Mouse (Mus musculus) ES-E14 (cell line): Measurements from ENCODE around the gene Wasf2. TPM values are rescaled to one million over a fixed set of nuclear protein-coding genes. Genes with fewer than 3 reads are reported as not detected.

Source experiments
- DNase-seq: peaks from one replicate; pipeline ENCODE4 v3.0.0-alpha.2; 2013; ENCODE audit warnings: low read depth, low spot score
- H3K27ac ChIP-seq: 2 replicates; pipeline ENCODE4 v1.5.1; 2012; ENCODE audit warnings: low read depth, mild to moderate bottlenecking, low read length, moderate library complexity, mixed read lengths; ENCODE audit not compliant: poor library complexity, insufficient read depth, severe bottlenecking
- H3K36me3 ChIP-seq: 2 replicates; pipeline ENCODE4 v1.6.1; 2012; ENCODE audit warnings: mild to moderate bottlenecking, low read length, moderate library complexity, mixed read lengths; ENCODE audit not compliant: control insufficient read depth, poor library complexity, insufficient read depth, severe bottlenecking
- H3K4me1 ChIP-seq, 2 experiments: fragments of 150-350 bp in 1 of 2; sonication (generic) in 1 of 2; 2 replicates each; pipeline ENCODE4 v1.6.1; 2012; ENCODE audit warnings: low read length in 2 of 2, mild to moderate bottlenecking in 1 of 2, mixed read lengths in 1 of 2; ENCODE audit not compliant: control insufficient read depth in 2 of 2, insufficient read depth in 2 of 2, poor library complexity in 1 of 2
- H3K4me3 ChIP-seq, 2 experiments: fragments of 150-350 bp in 1 of 2; sonication (generic) in 1 of 2; 2 replicates each; pipeline ENCODE4 v1.5.1; 2012; ENCODE audit warnings: low read length in 2 of 2, low read depth in 1 of 2, mild to moderate bottlenecking in 1 of 2, mixed read lengths in 1 of 2; ENCODE audit not compliant: insufficient read depth in 1 of 2, poor library complexity in 1 of 2, severe bottlenecking in 1 of 2
- H3K9ac ChIP-seq: 2 replicates; pipeline ENCODE4 v1.6.1; 2012; ENCODE audit warnings: low read depth, mild to moderate bottlenecking, low read length, mixed read lengths; ENCODE audit not compliant: poor library complexity, insufficient read depth, severe bottlenecking
- H3K9me3 ChIP-seq: fragments of 150-350 bp; sonication (generic); 2 replicates; pipeline ENCODE4 v1.6.1; 2012; ENCODE audit warnings: low read depth, mild to moderate bottlenecking, low read length; ENCODE audit not compliant: control insufficient read depth, insufficient read depth
- CHD2 ChIP-seq: IDR thresholded peaks from 2 replicates; pipeline ENCODE4 v1.6.1; 2014; ENCODE audit warnings: mild to moderate bottlenecking, low read depth, low read length, inconsistent platforms
- HCFC1 ChIP-seq: IDR thresholded peaks from 2 replicates; pipeline ENCODE4 v1.6.1; 2012; ENCODE audit warnings: low read length, inconsistent platforms, borderline replicate concordance; ENCODE audit not compliant: insufficient read depth
- MAFK ChIP-seq: IDR thresholded peaks from 2 replicates; pipeline ENCODE4 v1.6.1; 2014; ENCODE audit warnings: mild to moderate bottlenecking, low read depth, low read length, inconsistent platforms; ENCODE audit not compliant: insufficient read depth
- ZC3H11A ChIP-seq: IDR thresholded peaks from 2 replicates; pipeline ENCODE4 v1.6.1; 2012; ENCODE audit warnings: low read depth, mild to moderate bottlenecking, inconsistent platforms, low read length, borderline replicate concordance
- ZNF384 ChIP-seq: IDR thresholded peaks from 2 replicates; pipeline ENCODE4 v1.6.1; 2012; ENCODE audit warnings: low read depth, low read length, inconsistent platforms
- in situ Hi-C, 2 experiments: fragments of 600-800 bp; cut with MboI; formaldehyde crosslinking; loops; one replicate each; pipeline ENCODE4 v1.15.1; 2025; ENCODE audit warnings: low sequenced_read_pairs in 2 of 2, inconsistent platforms in 1 of 2; ENCODE audit not compliant: unreplicated experiment in 2 of 2
- total RNA-seq: library from RNA; depleted of rRNA; stranded (reverse); fragments of 300-350 nt; gene quantifications from 2 replicates; pipeline ENCODE4 v1.2.3, GENCODE M21; 2012

Wasf2 gene
- total RNA-seq, 1 experiment = 32.3 TPM

GRCm38 (mm10) chr4:133091459-133091785, 38.9 kb upstream of the Wasf2 start:
- no peak overlapping the region; a peak in 1 of 4 replicates for H3K4me3 ChIP-seq
- TF ChIP-seq HCFC1 (no peak), ZNF384 (no peak), MAFK (no peak), CHD2 (no peak), ZC3H11A (no peak)

GRCm38 (mm10) chr4:133092453-133092901, 37.8 kb upstream of the Wasf2 start:
- Histone ChIP-seq H3K4me3 (peak overlapping the region; percentile 51 to 58), H3K9ac (peak overlapping the region; percentile 65), H3K9me3 (no peaks in the 10 kb centered on the region), H3K4me1 (peaks cover 7 to 33% of the 10 kb centered on the region in 2 experiments), H3K36me3 (no peaks in the 10 kb centered on the region), H3K27ac (peak overlapping the region; percentile 99)
- TF ChIP-seq CHD2 = no peak
- no peak for TF ChIP-seq ZNF384
- no peak for TF ChIP-seq HCFC1
- no peak for TF ChIP-seq MAFK
- TF ChIP-seq ZC3H11A = no peak
- in situ Hi-C loops = no loop called here
- no peak for DNase-seq

More at GRCm38 (mm10) chr4:133091459-133091785, 38.9 kb upstream of the Wasf2 start:
- H3K4me1 ChIP-seq = peaks cover 10 to 39% of the 10 kb centered on the region in 2 experiments
- H3K9ac ChIP-seq = peak overlapping the region; percentile 44; the same call in 1 of the 2 replicates
- no peaks in the 10 kb centered on the region for H3K9me3 ChIP-seq
- DNase-seq = no peak
- in situ Hi-C loops = no loop called here
- peak overlapping the region; percentile 30; the same call in 1 of the 2 replicates for H3K27ac ChIP-seq
- no peaks in the 10 kb centered on the region for H3K36me3 ChIP-seq

- no peaks in the 10 kb centered on the region for H3K9me3 ChIP-seq
- H3K9ac ChIP-seq = peak overlapping the region; percentile 83; the same call in 1 of the 2 replicates
- H3K4me1 ChIP-seq = peaks cover 4 to 28% of the 10 kb centered on the region in 2 experiments
- no peaks in the 10 kb centered on the region for H3K36me3 ChIP-seq
- DNase-seq = no peak
- TF ChIP-seq CHD2 (no peak), MAFK (no peak), ZC3H11A (no peak), HCFC1 (no peak)
- in situ Hi-C loops = no loop called here
- H3K27ac ChIP-seq = peak overlapping the region; percentile 99
- H3K4me3 ChIP-seq = peak overlapping the region; percentile 14 to 58; a peak in 2 of 4 replicates
Measured at GRCm38 (mm10) chr4:133093056-133093455, 37.2 kb upstream of the Wasf2 start.

- DNase-seq = no peak
- TF ChIP-seq CHD2 (no peak), HCFC1 (no peak), ZNF384 (no peak), ZC3H11A (no peak), MAFK (no peak)
- Histone ChIP-seq H3K36me3 (no peaks in the 10 kb centered on the region), H3K4me3 (peak overlapping the region; percentile 14 to 43; a peak in 2 of 4 replicates), H3K9ac (peak overlapping the region; percentile 83), H3K27ac (peak overlapping the region; percentile 99), H3K9me3 (no peaks in the 10 kb centered on the region), H3K4me1 (peaks cover 3 to 27% of the 10 kb centered on the region in 2 experiments; a peak in 3 of 4 replicates)
- in situ Hi-C loops = no loop called here
Measured at GRCm38 (mm10) chr4:133093481-133094033, 36.7 kb upstream of the Wasf2 start.

GRCm38 (mm10) chr4:133094255-133094654, 36.0 kb upstream of the Wasf2 start:
- H3K9ac ChIP-seq = peak overlapping the region; percentile 36; the same call in 1 of the 2 replicates
- no peak overlapping the region; a peak in 1 of 4 replicates for H3K4me3 ChIP-seq
- H3K4me1 ChIP-seq = peaks cover 3 to 27% of the 10 kb centered on the region in 2 experiments; a peak in 3 of 4 replicates
- no peaks in the 10 kb centered on the region for H3K36me3 ChIP-seq
- no peaks in the 10 kb centered on the region for H3K9me3 ChIP-seq
- H3K27ac ChIP-seq = peak overlapping the region; percentile 99
- in situ Hi-C loops = no loop called here
- DNase-seq = no peak
- TF ChIP-seq ZNF384 (peak; percentile 20; the same call in 1 of the 2 replicates), ZC3H11A (no peak), CHD2 (0 out of 2 replicates have a peak, but pooled peaks have one; percentile 38), MAFK (no peak), HCFC1 (no peak)
